Mouse (Mus musculus) heart, postnatal 0 days (tissue): ENCODE results near the gene Gm45713.

Source experiments
- CTCF ChIP-seq: IDR thresholded peaks from 2 replicates; pipeline ENCODE4 v1.5.1; 2016; ENCODE audit warnings: antibody characterized with exemption, control low read depth, low read depth
- EP300 ChIP-seq: IDR thresholded peaks from 2 replicates; pipeline ENCODE4 v1.6.1; 2016; ENCODE audit warnings: antibody characterized with exemption, low read depth

GRCm38 (mm10) chr7:45172974-45173373 lies 36.9 kb upstream of the Gm45713 start:
- TF ChIP-seq CTCF, result no peak
- no peak for TF ChIP-seq EP300
